Mouse (Mus musculus): Measurements from ENCODE around the gene Adgrf1.

GRCm38 (mm10) chr17:43365297-43365696, 95.2 kb downstream of the Adgrf1 start:
- TF ChIP-seq CTCF (IDR thresholded peaks at IDR 0.05; ENCODE audit: low read depth, low read length) (no peak), POLR2A (IDR thresholded peaks at IDR 0.05; ENCODE audit: borderline replicate concordance, low read depth, low read length) (no peak)
